Mouse (Mus musculus): ENCODE measurements around the gene Lrp4. TPM values are rescaled to one million over a fixed set of nuclear protein-coding genes. Genes with fewer than 3 reads are reported as not detected.

Lrp4 gene
- polyA plus RNA-seq, 1 experiment from 2014 or later, result 13.9 TPM

- peak; percentile 76 for ATAC-seq (ENCODE audit: low read depth)
- under 1% methylated on average over 19 of the region's 19 CpGs for WGBS
- Histone ChIP-seq H3K36me3 (ENCODE audit: control insufficient read depth, insufficient read depth, low read length) (no peaks in the 10 kb centered on the region), H3K9ac (ENCODE audit: low read length) (peak within 1 kb of the TSS; percentile 31), H3K4me3 (ENCODE audit: low read length) (peak within 1 kb of the TSS; percentile 57), H3K27ac (ENCODE audit: low read length) (no peak within 1 kb of the TSS), H3K27me3 (ENCODE audit: control insufficient read depth, insufficient read depth, low read depth, low read length) (no peaks in the 10 kb centered on the region), H3K4me2 (ENCODE audit: low read depth, low read length) (peak within 1 kb of the TSS; percentile 64), H3K9me3 (ENCODE audit: control insufficient read depth, low read length) (no peaks in the 10 kb centered on the region), H3K4me1 (replicated peaks; ENCODE audit: control insufficient read depth, insufficient read depth, low read length) (peaks cover 31% of the 10 kb centered on the region)
Measured at GRCm38 (mm10) chr2:91444286-91444892, 12.9 kb upstream of the Lrp4 start, which contains the start of gene 1110051M20Rik. TSS of gene 1110051M20Rik (minus strand) at chr2:91444704.

- Histone ChIP-seq H3K36me3 (ENCODE audit: control insufficient read depth, insufficient read depth, low read length) (no peaks in the 10 kb centered on the region), H3K27me3 (ENCODE audit: control insufficient read depth, insufficient read depth, low read depth, low read length) (no peaks in the 10 kb centered on the region), H3K27ac (ENCODE audit: low read length) (no peak overlapping the region), H3K9me3 (ENCODE audit: control insufficient read depth, low read length) (no peaks in the 10 kb centered on the region), H3K4me1 (replicated peaks; ENCODE audit: control insufficient read depth, insufficient read depth, low read length) (peaks cover 5% of the 10 kb centered on the region; the same call in 1 of the 2 replicates), H3K4me3 (ENCODE audit: low read length) (no peak overlapping the region), H3K4me2 (ENCODE audit: low read depth, low read length) (no peak overlapping the region), H3K9ac (ENCODE audit: low read length) (no peak overlapping the region)
- ATAC-seq (ENCODE audit: low read depth), result no peak
- WGBS, result 66% methylated on average over 1 of the region's 1 CpGs
Measured at GRCm38 (mm10) chr2:91449662-91450061, 7.6 kb upstream of the Lrp4 start.

GRCm38 (mm10) chr2:91450316-91450715 lies 7.0 kb upstream of the Lrp4 start:
- no peak overlapping the region for H3K4me2 ChIP-seq (ENCODE audit: low read depth, low read length)
- no peak overlapping the region for H3K9ac ChIP-seq (ENCODE audit: low read length)
- H3K4me1 ChIP-seq (replicated peaks; ENCODE audit: control insufficient read depth, insufficient read depth, low read length), result peaks cover 5% of the 10 kb centered on the region; the same call in 1 of the 2 replicates
- H3K27me3 ChIP-seq (ENCODE audit: control insufficient read depth, insufficient read depth, low read depth, low read length), result no peaks in the 10 kb centered on the region
- no peaks in the 10 kb centered on the region for H3K9me3 ChIP-seq (ENCODE audit: control insufficient read depth, low read length)
- no peak overlapping the region for H3K4me3 ChIP-seq (ENCODE audit: low read length)
- H3K36me3 ChIP-seq (ENCODE audit: control insufficient read depth, insufficient read depth, low read length), result no peaks in the 10 kb centered on the region
- ATAC-seq (ENCODE audit: low read depth), result no peak
- 37% methylated on average over 9 of the region's 9 CpGs for WGBS
- H3K27ac ChIP-seq (ENCODE audit: low read length), result no peak overlapping the region

- Histone ChIP-seq H3K4me2 (ENCODE audit: low read depth, low read length) (no peak overlapping the region), H3K27ac (ENCODE audit: low read length) (no peak overlapping the region), H3K4me1 (replicated peaks; ENCODE audit: control insufficient read depth, insufficient read depth, low read length) (peaks cover 22% of the 10 kb centered on the region; the same call in 1 of the 2 replicates), H3K9me3 (ENCODE audit: control insufficient read depth, low read length) (no peaks in the 10 kb centered on the region), H3K27me3 (ENCODE audit: control insufficient read depth, insufficient read depth, low read depth, low read length) (no peaks in the 10 kb centered on the region), H3K4me3 (ENCODE audit: low read length) (no peak overlapping the region), H3K9ac (ENCODE audit: low read length) (no peak overlapping the region), H3K36me3 (ENCODE audit: control insufficient read depth, insufficient read depth, low read length) (no peaks in the 10 kb centered on the region)
- ATAC-seq (ENCODE audit: low read depth), result no peak
- 21% methylated on average over 8 of the region's 8 CpGs for WGBS
Measured at GRCm38 (mm10) chr2:91452658-91453057, 4.7 kb upstream of the Lrp4 start.

- Histone ChIP-seq H3K9me3 (ENCODE audit: control insufficient read depth, low read length) (no peaks in the 10 kb centered on the region), H3K4me3 (ENCODE audit: low read length) (no peak overlapping the region), H3K36me3 (ENCODE audit: control insufficient read depth, insufficient read depth, low read length) (no peaks in the 10 kb centered on the region), H3K9ac (ENCODE audit: low read length) (no peak overlapping the region), H3K27me3 (ENCODE audit: control insufficient read depth, insufficient read depth, low read depth, low read length) (no peaks in the 10 kb centered on the region), H3K4me2 (ENCODE audit: low read depth, low read length) (no peak overlapping the region), H3K27ac (ENCODE audit: low read length) (no peak overlapping the region), H3K4me1 (replicated peaks; ENCODE audit: control insufficient read depth, insufficient read depth, low read length) (peaks cover 22% of the 10 kb centered on the region; the same call in 1 of the 2 replicates)
- ATAC-seq (ENCODE audit: low read depth), result no peak
- WGBS, result 68% methylated on average over 9 of the region's 9 CpGs
Measured at GRCm38 (mm10) chr2:91453231-91454075, 3.9 kb upstream of the Lrp4 start.

- 86% methylated on average over 3 of the region's 3 CpGs for WGBS
- no peak for ATAC-seq (ENCODE audit: low read depth)
- no peak overlapping the region for H3K27ac ChIP-seq (ENCODE audit: low read length)
Measured at GRCm38 (mm10) chr2:91454434-91454833, 2.9 kb upstream of the Lrp4 start.

GRCm38 (mm10) chr2:91455826-91456225 lies 1.5 kb upstream of the Lrp4 start:
- Histone ChIP-seq H3K4me2 (ENCODE audit: low read depth, low read length) (no peak overlapping the region), H3K27me3 (ENCODE audit: control insufficient read depth, insufficient read depth, low read depth, low read length) (no peaks in the 10 kb centered on the region), H3K27ac (ENCODE audit: low read length) (no peak overlapping the region), H3K9me3 (ENCODE audit: control insufficient read depth, low read length) (peaks cover 4% of the 10 kb centered on the region; the same call in 1 of the 2 replicates), H3K9ac (ENCODE audit: low read length) (no peak overlapping the region), H3K4me1 (replicated peaks; ENCODE audit: control insufficient read depth, insufficient read depth, low read length) (peaks cover 33% of the 10 kb centered on the region), H3K36me3 (ENCODE audit: control insufficient read depth, insufficient read depth, low read length) (no peaks in the 10 kb centered on the region), H3K4me3 (ENCODE audit: low read length) (no peak overlapping the region)
- ATAC-seq (ENCODE audit: low read depth), result no peak
- 2% methylated on average over 4 of the region's 4 CpGs for WGBS

More at GRCm38 (mm10) chr2:91454434-91454833, 2.9 kb upstream of the Lrp4 start:
- no peak overlapping the region for H3K4me3 ChIP-seq (ENCODE audit: low read length)
- H3K4me1 ChIP-seq (replicated peaks; ENCODE audit: control insufficient read depth, insufficient read depth, low read length), result peaks cover 22% of the 10 kb centered on the region; the same call in 1 of the 2 replicates
- H3K9me3 ChIP-seq (ENCODE audit: control insufficient read depth, low read length), result no peaks in the 10 kb centered on the region
- no peaks in the 10 kb centered on the region for H3K27me3 ChIP-seq (ENCODE audit: control insufficient read depth, insufficient read depth, low read depth, low read length)
- no peaks in the 10 kb centered on the region for H3K36me3 ChIP-seq (ENCODE audit: control insufficient read depth, insufficient read depth, low read length)
- H3K9ac ChIP-seq (ENCODE audit: low read length), result no peak overlapping the region
- H3K4me2 ChIP-seq (ENCODE audit: low read depth, low read length), result no peak overlapping the region

GRCm38 (mm10) chr2:91456491-91457100 lies 715 bp upstream of the Lrp4 start:
- peak; percentile 0; the same call in 1 of the 2 replicates for ATAC-seq (ENCODE audit: low read depth)
- Histone ChIP-seq H3K9me3 (ENCODE audit: control insufficient read depth, low read length) (peaks cover 4% of the 10 kb centered on the region; the same call in 1 of the 2 replicates), H3K4me2 (ENCODE audit: low read depth, low read length) (peak overlapping the region; percentile 74), H3K4me3 (ENCODE audit: low read length) (peak overlapping the region; percentile 90), H3K27ac (ENCODE audit: low read length) (peak overlapping the region; percentile 98), H3K36me3 (ENCODE audit: control insufficient read depth, insufficient read depth, low read length) (no peaks in the 10 kb centered on the region), H3K9ac (ENCODE audit: low read length) (peak overlapping the region; percentile 95), H3K27me3 (ENCODE audit: control insufficient read depth, insufficient read depth, low read depth, low read length) (no peaks in the 10 kb centered on the region), H3K4me1 (replicated peaks; ENCODE audit: control insufficient read depth, insufficient read depth, low read length) (peaks cover 40% of the 10 kb centered on the region)
- WGBS, result 41% methylated on average over 9 of the region's 9 CpGs
